Mouse (Mus musculus): ENCODE measurements at regions not wholly inside any gene's neighbourhood (a gene's known extent, or its start where the extent isn't known, plus 50 kb on each side); places are given as distances from the start of the nearest gene placed in this dataset.

DNA sequence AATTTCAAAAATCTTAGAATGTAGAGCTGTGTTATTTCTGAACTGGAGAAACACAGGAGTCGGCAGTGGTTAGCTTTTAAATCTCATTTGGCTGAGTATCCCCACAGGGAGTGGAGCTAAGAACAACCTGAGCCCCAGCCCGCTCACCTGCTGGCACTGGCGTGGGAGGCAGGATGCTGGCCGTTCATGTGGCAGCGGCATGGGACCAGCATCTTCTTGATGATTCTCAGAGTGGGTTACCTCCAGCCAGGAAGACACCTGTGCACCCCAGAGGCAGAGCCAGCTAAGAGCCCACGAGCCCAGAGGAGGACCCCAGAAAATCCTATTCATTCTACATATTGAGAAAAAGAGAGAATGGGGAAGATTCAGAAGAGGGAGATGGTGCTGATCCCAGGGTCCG is 181.7 kb downstream of the Vrk1 start:
- TF ChIP-seq CTCF (IDR thresholded peaks at IDR 0.05; ENCODE audit: low read depth) = no peak
- TF ChIP-seq EP300 (IDR thresholded peaks at IDR 0.05; ENCODE audit: low read depth) = no peak

All from liver, postnatal 0 days (tissue).